Mouse (Mus musculus): ENCODE results near the gene B3gnt2.

- no peak for TF ChIP-seq USF1 (IDR thresholded peaks at IDR 0.05; ENCODE audit: low read depth)
- no peak for TF ChIP-seq POLR2A (IDR thresholded peaks at IDR 0.05; ENCODE audit: insufficient read length, low read depth)
- TF ChIP-seq E2F4 (IDR thresholded peaks at IDR 0.05; ENCODE audit: insufficient read depth) = no peak
- no peak for TF ChIP-seq MAX (IDR thresholded peaks at IDR 0.05; ENCODE audit: low read depth)
- no peak for TF ChIP-seq MYOD1 (IDR thresholded peaks at IDR 0.05; ENCODE audit: control insufficient read depth in 1 of 3, insufficient read length in 2 of 3, low read depth in 2 of 3)
- TF ChIP-seq POLR2AphosphoS2 (IDR thresholded peaks at IDR 0.05; ENCODE audit: insufficient read length, low read depth) = no peak
- TF ChIP-seq REST (IDR thresholded peaks at IDR 0.05; ENCODE audit: insufficient read depth, insufficient read length) = no peak
- TF ChIP-seq SRF (IDR thresholded peaks at IDR 0.05; ENCODE audit: control insufficient read depth, insufficient read length, low read depth) = no peak
- no peak for TF ChIP-seq CEBPB (IDR thresholded peaks at IDR 0.05; ENCODE audit: insufficient read depth, poor library complexity, severe bottlenecking)
- TF ChIP-seq TCF12 (IDR thresholded peaks at IDR 0.05; ENCODE audit: insufficient read depth, poor library complexity, severe bottlenecking) = no peak
These were observed 46.6 kb downstream of the B3gnt2 start for GRCm38 (mm10) chr11:22813921-22814704.

Data from myocyte (in vitro differentiated cells).